Mouse (Mus musculus) heart, embryonic 12.5 days (tissue): ENCODE measurements around the gene Cacna1f. TPM values are rescaled to one million over a fixed set of nuclear protein-coding genes. Genes with fewer than 3 reads are reported as not detected.

ENCODE experiments used
- ATAC-seq: fragments of 200-750 bp; cut with Nextera tagmentation; 2 replicates; pipeline ENCODE4 v1.8.0; 2017; ENCODE audit warnings: moderate TSS enrichment, moderate library complexity; ENCODE audit not compliant: insufficient number of reproducible peaks, low FRiP score
- H3K27ac ChIP-seq: fragments of 300-500 bp; sonication (generic); 2 replicates; pipeline ENCODE4 v1.5.1; 2016; ENCODE audit warnings: mild to moderate bottlenecking, moderate library complexity; ENCODE audit not compliant: poor library complexity, severe bottlenecking
- H3K27me3 ChIP-seq: fragments of 300-500 bp; sonication (generic); replicated peaks from 2 replicates; pipeline ENCODE4 v1.6.1; 2016; ENCODE audit warnings: mild to moderate bottlenecking, moderate library complexity
- H3K36me3 ChIP-seq: fragments of 300-500 bp; sonication (generic); 2 replicates; pipeline ENCODE4 v1.6.1; 2016; ENCODE audit warnings: mild to moderate bottlenecking, moderate library complexity
- H3K4me1 ChIP-seq: fragments of 300-500 bp; sonication (generic); replicated peaks from 2 replicates; pipeline ENCODE4 v1.6.1; 2016; ENCODE audit warnings: mild to moderate bottlenecking
- H3K4me2 ChIP-seq: fragments of 300-500 bp; sonication (generic); 2 replicates; pipeline ENCODE4 v1.6.1; 2016; ENCODE audit warnings: mild to moderate bottlenecking, moderate library complexity
- H3K4me3 ChIP-seq: fragments of 300-500 bp; sonication (generic); 2 replicates; pipeline ENCODE4 v1.5.1; 2016; ENCODE audit warnings: mild to moderate bottlenecking
- H3K9ac ChIP-seq: fragments of 300-500 bp; sonication (generic); 2 replicates; pipeline ENCODE4 v1.6.1; 2016; ENCODE audit warnings: mild to moderate bottlenecking, moderate library complexity
- H3K9me3 ChIP-seq: fragments of 300-500 bp; sonication (generic); replicated peaks from 2 replicates; pipeline ENCODE4 v1.6.1; 2016; ENCODE audit warnings: mild to moderate bottlenecking, moderate library complexity
- WGBS: fragments of 180-500 bp; shearing (Covaris S2); methylation state at CpG from one replicate; pipeline ENCODE4 v1.1.7; 2016; 5-methylcytosine and 5-hydroxymethylcytosine counted together
- polyA plus RNA-seq: library from polyadenylated mRNA; unstranded; fragments of >200 nt; fragmentation: Nextera tagmentation; extraction: Ambion mirVana; gene quantifications from 2 replicates; pipeline ENCODE4 v1.2.1, GENCODE M21; 2016

The Cacna1f gene
- polyA plus RNA-seq, 1 experiment from 2014 or later = not detected

- no peak overlapping the region for H3K4me2 ChIP-seq
- no peaks in the 10 kb centered on the region for H3K36me3 ChIP-seq
- 0 out of 2 replicates have a peak, but pooled peaks cover 3% of the 10 kb centered on the region for H3K27me3 ChIP-seq
- no peak overlapping the region for H3K9ac ChIP-seq
- no peaks in the 10 kb centered on the region for H3K9me3 ChIP-seq
- H3K4me3 ChIP-seq = no peak overlapping the region
- H3K27ac ChIP-seq = no peak overlapping the region
- no peaks in the 10 kb centered on the region for H3K4me1 ChIP-seq
- WGBS = 88% methylated on average over 2 of the region's 2 CpGs
- ATAC-seq = no peak
Measured at GRCm38 (mm10) chrX:7581151-7581550, 25.7 kb upstream of the Cacna1f start.

DNA sequence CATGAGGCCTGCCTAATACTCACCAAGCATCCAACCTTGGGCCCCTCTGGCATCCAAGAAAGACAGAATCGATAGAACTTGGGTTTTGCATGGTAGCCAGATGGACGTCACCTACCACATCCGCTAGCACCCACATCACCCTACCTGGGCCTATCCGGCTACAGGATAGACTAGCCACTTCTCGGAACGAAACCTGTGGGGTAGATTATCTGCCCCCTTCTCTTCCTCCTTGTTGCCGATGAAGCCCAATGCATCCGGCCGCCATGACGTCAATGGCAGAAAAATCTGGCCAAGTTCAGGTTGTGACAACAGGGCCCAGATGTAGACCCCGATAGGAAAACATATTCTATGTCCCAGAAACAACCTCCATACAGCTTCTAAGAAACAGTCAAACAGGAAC lies 23.0 kb upstream of the Cacna1f start:
- Histone ChIP-seq H3K4me2 (no peak overlapping the region), H3K27ac (no peak overlapping the region), H3K27me3 (0 out of 2 replicates have a peak, but pooled peaks cover under 1% of the 10 kb centered on the region), H3K9me3 (no peaks in the 10 kb centered on the region), H3K4me3 (no peak overlapping the region), H3K9ac (no peak overlapping the region), H3K4me1 (no peaks in the 10 kb centered on the region), H3K36me3 (peaks cover 2% of the 10 kb centered on the region; the same call in 1 of the 2 replicates)
- WGBS = 88% methylated on average over 11 of the region's 11 CpGs
- ATAC-seq = no peak

DNA sequence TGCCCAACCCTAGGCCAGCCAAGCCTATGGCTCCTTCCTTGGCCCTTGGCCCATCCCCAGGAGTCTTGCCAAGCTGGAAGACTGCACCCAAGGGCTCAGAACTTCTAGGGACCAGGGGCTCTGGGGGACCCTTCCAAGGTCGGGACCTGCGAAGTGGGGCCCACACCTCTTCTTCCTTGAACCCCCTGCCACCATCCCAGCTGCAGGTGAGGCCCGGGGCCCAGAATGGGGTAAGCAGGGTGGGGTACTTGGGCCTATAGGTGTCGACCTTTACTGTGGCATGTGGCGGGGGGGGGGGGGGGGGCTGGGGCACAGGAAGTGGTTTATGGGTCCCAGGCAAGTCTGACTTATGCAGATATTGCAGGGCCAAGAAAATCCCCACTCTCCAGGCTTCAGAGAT lies 20.5 kb upstream of the Cacna1f start:
- H3K4me1 ChIP-seq = no peaks in the 10 kb centered on the region
- H3K27ac ChIP-seq = no peak overlapping the region
- 70% methylated on average over 5 of the region's 5 CpGs for WGBS
- H3K4me3 ChIP-seq = no peak overlapping the region
- no peak overlapping the region for H3K4me2 ChIP-seq
- H3K36me3 ChIP-seq = peaks cover 6% of the 10 kb centered on the region; the same call in 1 of the 2 replicates
- H3K27me3 ChIP-seq = no peaks in the 10 kb centered on the region
- H3K9ac ChIP-seq = no peak overlapping the region
- ATAC-seq = no peak
- no peaks in the 10 kb centered on the region for H3K9me3 ChIP-seq

- no peaks in the 10 kb centered on the region for H3K27me3 ChIP-seq
- no peak overlapping the region for H3K27ac ChIP-seq
- H3K4me2 ChIP-seq = no peak overlapping the region
- 82% methylated on average over 9 of the region's 9 CpGs for WGBS
- H3K36me3 ChIP-seq = peaks cover 55% of the 10 kb centered on the region
- ATAC-seq = no peak
- no peaks in the 10 kb centered on the region for H3K9me3 ChIP-seq
- no peaks in the 10 kb centered on the region for H3K4me1 ChIP-seq
- no peak overlapping the region for H3K9ac ChIP-seq
- H3K4me3 ChIP-seq = no peak overlapping the region
Measured at GRCm38 (mm10) chrX:7595371-7595770, 11.5 kb upstream of the Cacna1f start.

GRCm38 (mm10) chrX:7604004-7604403 lies 2.9 kb upstream of the Cacna1f start:
- ATAC-seq = no peak
- no peak overlapping the region for H3K27ac ChIP-seq
- H3K4me1 ChIP-seq = 0 out of 2 replicates have a peak, but pooled peaks cover 6% of the 10 kb centered on the region
- peaks cover 4% of the 10 kb centered on the region; the same call in 1 of the 2 replicates for H3K36me3 ChIP-seq
- H3K4me3 ChIP-seq = no peak overlapping the region
- WGBS = 86% methylated on average over 7 of the region's 7 CpGs
- H3K27me3 ChIP-seq = peaks cover 6% of the 10 kb centered on the region; the same call in 1 of the 2 replicates
- no peak overlapping the region for H3K9ac ChIP-seq
- no peaks in the 10 kb centered on the region for H3K9me3 ChIP-seq
- H3K4me2 ChIP-seq = no peak overlapping the region

DNA sequence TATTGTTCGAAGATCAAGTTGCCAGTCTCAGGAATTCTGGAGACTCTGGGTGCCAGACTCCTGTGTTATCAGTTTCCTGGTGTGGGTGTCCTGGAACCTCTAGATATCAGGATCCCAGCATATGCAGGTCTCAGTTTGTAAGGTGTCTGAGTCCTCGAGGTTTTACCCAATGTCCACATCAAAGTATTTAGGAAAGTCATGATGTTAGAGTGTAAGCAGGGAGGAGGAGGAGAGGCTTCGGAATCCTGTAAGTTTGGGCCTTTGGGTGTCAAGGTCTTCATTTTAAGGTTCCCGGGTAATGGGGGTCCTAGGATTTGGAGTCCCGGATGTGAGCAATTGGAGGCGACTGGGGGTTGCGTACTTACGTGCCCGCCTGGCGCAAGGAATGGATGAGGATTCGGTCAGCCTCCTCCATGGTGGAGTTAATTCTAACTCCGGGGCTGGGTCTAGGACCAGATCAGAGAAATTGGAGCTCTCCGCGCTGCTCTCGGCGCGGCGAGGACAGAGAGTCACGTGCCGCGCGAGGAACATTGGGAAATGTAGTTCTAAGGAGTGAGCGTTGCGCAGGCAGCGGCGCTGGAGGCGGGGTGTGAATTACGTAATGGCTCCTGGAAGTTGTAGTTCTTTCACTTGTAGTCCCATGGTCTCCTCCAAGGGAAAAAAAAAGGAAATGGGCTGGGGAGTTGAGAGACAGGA lies 1.9 kb upstream of the Cacna1f start, which contains the start of gene Ccdc22:
TSS of gene Ccdc22 (minus strand) at position 639 of the 696 bp plus-strand sequence.
- Histone ChIP-seq H3K4me3 (peak within 1 kb of the TSS; percentile 57), H3K27me3 (peaks cover 13% of the 10 kb centered on the region; the same call in 1 of the 2 replicates), H3K4me2 (peak within 1 kb of the TSS; percentile 60), H3K27ac (no peak within 1 kb of the TSS), H3K9me3 (no peaks in the 10 kb centered on the region), H3K36me3 (no peaks in the 10 kb centered on the region), H3K9ac (peak within 1 kb of the TSS; percentile 65), H3K4me1 (0 out of 2 replicates have a peak, but pooled peaks cover 7% of the 10 kb centered on the region)
- WGBS = 18% methylated on average over 28 of the region's 28 CpGs
- ATAC-seq = peak; percentile 91

- Histone ChIP-seq H3K27ac (no peak overlapping the region), H3K9ac (no peak overlapping the region), H3K9me3 (no peaks in the 10 kb centered on the region), H3K36me3 (no peaks in the 10 kb centered on the region), H3K27me3 (peaks cover 15% of the 10 kb centered on the region; the same call in 1 of the 2 replicates), H3K4me2 (no peak overlapping the region), H3K4me3 (no peak overlapping the region), H3K4me1 (0 out of 2 replicates have a peak, but pooled peaks cover 8% of the 10 kb centered on the region)
- ATAC-seq = no peak
- WGBS = 40% methylated on average over 8 of the region's 8 CpGs
Measured at GRCm38 (mm10) chrX:7605575-7605941, 1.3 kb upstream of the Cacna1f start.

DNA sequence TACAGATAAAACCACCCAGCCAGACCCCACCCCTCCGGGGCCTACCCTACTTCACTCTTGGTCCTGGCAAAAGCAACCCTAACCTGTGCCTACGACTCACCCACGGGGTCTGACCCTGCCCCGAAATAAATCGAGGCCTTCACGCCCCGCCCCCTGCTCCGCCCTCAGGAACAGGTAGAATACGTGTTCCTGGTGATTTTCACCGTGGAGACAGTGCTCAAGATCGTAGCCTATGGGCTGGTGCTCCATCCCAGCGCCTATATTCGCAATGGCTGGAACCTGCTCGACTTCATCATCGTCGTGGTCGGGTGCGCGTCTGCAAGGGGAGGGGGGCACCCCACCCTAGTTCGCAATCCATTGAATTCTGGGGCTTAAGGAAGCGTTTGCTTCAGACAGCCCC lies 3.2 kb downstream of the Cacna1f start:
- ATAC-seq = no peak
- no peak overlapping the region for H3K9ac ChIP-seq
- peak overlapping the region; percentile 77 for H3K4me2 ChIP-seq
- H3K36me3 ChIP-seq = no peaks in the 10 kb centered on the region
- no peak overlapping the region for H3K27ac ChIP-seq
- 0 out of 2 replicates have a peak, but pooled peaks cover 4% of the 10 kb centered on the region for H3K9me3 ChIP-seq
- WGBS = 19% methylated on average over 21 of the region's 21 CpGs
- peak overlapping the region; percentile 39 for H3K4me3 ChIP-seq
- H3K4me1 ChIP-seq = 0 out of 2 replicates have a peak, but pooled peaks cover 2% of the 10 kb centered on the region
- H3K27me3 ChIP-seq = peaks cover 21% of the 10 kb centered on the region

DNA sequence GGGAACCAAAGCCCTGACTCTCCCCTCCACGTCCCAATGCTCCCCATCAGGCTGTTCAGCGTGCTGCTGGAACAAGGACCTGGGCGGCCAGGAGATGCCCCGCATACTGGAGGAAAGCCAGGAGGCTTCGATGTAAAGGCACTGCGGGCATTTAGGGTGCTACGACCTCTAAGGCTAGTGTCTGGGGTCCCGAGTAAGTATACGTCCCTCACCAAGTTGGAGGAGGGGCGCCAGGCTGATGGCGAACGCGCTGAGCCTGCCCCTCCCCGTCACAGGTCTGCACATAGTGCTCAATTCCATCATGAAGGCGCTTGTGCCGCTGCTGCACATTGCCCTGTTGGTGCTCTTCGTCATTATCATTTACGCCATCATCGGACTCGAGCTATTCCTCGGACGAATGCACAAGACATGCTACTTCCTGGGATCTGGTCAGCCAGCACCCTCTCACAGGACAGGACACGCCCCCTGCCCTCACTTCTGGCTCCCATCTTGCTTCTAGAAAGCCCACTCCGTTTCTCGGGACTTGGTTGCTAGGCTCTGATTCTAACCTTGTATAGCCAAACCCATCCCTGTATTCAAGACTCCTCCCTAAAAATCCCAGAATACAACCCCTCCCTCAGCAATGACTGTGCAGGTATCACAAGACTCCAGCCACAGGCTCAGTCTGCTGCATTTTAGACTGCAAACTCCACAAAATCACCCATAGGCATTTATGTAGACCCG lies 3.8 kb downstream of the Cacna1f start:
- peak overlapping the region; percentile 39 for H3K4me3 ChIP-seq
- no peak overlapping the region for H3K9ac ChIP-seq
- H3K4me1 ChIP-seq = 0 out of 2 replicates have a peak, but pooled peaks cover 2% of the 10 kb centered on the region
- no peak overlapping the region for H3K27ac ChIP-seq
- WGBS = 24% methylated on average over 26 of the region's 26 CpGs
- no peaks in the 10 kb centered on the region for H3K36me3 ChIP-seq
- H3K27me3 ChIP-seq = peaks cover 21% of the 10 kb centered on the region
- 0 out of 2 replicates have a peak, but pooled peaks cover 4% of the 10 kb centered on the region for H3K9me3 ChIP-seq
- no peak for ATAC-seq
- H3K4me2 ChIP-seq = peak overlapping the region; percentile 77

DNA sequence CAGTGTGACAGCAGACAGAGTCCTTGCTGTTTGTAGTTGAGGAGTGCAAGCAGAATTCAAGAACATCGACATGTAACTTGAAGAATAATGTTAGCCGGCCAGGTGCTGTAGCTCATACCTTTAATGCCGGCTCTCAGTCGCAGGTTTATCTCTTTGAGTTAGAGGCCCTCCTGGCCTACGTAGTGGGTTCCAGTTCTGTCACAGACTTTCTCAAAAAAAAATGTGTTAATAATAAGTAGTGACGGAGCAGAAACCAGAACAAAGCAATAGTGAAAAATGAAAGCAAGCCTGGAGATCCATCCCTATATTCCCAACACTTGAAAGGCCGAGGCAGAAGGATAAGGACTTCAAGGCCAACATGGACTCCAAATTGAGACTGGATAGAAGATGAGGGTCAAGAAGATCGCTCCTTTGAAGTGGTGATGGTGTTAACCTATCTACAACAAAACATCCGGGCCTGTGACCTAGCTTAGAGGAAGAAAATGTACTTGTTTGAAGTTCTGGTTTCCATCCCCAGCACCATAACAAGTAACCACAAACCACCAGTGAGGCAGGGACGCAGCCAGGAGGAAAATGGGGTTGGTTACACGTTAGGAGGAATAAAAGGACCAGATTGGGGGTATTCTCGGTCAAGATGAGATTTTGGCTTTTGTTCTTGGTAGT lies 11.1 kb downstream of the Cacna1f start:
- H3K4me2 ChIP-seq = no peak overlapping the region
- H3K27me3 ChIP-seq = no peaks in the 10 kb centered on the region
- H3K4me3 ChIP-seq = no peak overlapping the region
- H3K4me1 ChIP-seq = no peaks in the 10 kb centered on the region
- 74% methylated on average over 12 of the region's 12 CpGs for WGBS
- ATAC-seq = no peak
- no peak overlapping the region for H3K27ac ChIP-seq
- H3K36me3 ChIP-seq = no peaks in the 10 kb centered on the region
- H3K9me3 ChIP-seq = no peaks in the 10 kb centered on the region; the same call in 1 of the 2 replicates
- H3K9ac ChIP-seq = no peak overlapping the region

DNA sequence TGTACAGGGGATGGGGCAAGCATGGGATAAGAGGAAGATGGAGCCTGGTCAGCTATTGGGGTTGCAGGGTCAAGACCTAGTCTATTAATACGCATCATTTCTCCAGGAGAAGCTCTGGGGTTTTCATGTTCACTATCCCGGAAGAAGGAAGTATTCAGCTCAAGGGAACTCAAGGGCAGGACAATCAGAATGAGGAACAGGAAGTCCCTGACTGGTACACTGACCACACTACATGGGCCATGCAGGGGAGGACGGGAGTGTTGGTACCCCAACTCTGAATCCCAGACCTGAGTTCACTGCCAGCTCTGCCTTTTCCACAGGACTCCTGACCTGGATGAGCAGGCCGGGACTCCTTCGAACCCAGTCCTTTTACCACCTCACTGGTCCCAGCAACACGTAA lies 25.7 kb downstream of the Cacna1f start:
- Histone ChIP-seq H3K27me3 (no peaks in the 10 kb centered on the region), H3K36me3 (no peaks in the 10 kb centered on the region), H3K4me2 (no peak overlapping the region), H3K9me3 (peaks cover 5% of the 10 kb centered on the region; the same call in 1 of the 2 replicates), H3K27ac (no peak overlapping the region), H3K4me1 (no peaks in the 10 kb centered on the region), H3K4me3 (no peak overlapping the region), H3K9ac (no peak overlapping the region)
- 80% methylated on average over 6 of the region's 6 CpGs for WGBS
- ATAC-seq = no peak
